Mouse (Mus musculus): ENCODE measurements around the gene Gk5.

DNA sequence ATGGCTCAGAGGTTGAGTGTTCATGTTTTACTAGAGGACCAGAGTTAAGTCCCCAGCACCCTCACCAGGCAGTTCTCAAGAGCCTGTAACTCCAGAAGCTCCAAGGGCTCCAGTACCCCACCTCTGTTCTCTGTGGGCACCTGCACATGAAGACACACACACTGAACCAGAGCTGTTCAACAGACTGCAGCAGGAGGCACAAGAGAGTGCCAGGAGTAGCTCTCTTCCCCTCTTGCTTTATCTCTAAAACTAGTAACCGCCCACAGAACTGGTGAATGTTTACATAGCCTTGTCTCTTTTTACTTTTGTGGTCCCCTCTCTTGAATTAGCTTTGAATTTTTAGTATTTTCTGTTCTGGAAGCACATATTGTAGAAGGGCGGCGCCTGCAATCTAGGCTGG is 88.3 kb downstream of the Gk5 start:
- TF ChIP-seq POLR2A (IDR thresholded peaks at IDR 0.05; ENCODE audit: borderline replicate concordance, control insufficient read depth, low read depth, low read length) (no peak), CTCF (IDR thresholded peaks at IDR 0.05; ENCODE audit: control insufficient read depth, insufficient read depth, low read length) (no peak)

Data from bone marrow, adult 2 months (tissue).